Mouse (Mus musculus): Measurements from ENCODE around the gene 4933416C03Rik.

Gene 4933416C03Rik

GRCm38 (mm10) chr10:116113867-116114474 lies at the start of gene 4933416C03Rik:
4933416C03Rik (minus strand) TSS chr10:116113917.
- in situ Hi-C loops (cut with MboI), result no loop called here

GRCm38 (mm10) chr10:116162338-116162737 lies 48.6 kb upstream of the 4933416C03Rik start:
- in situ Hi-C loops (cut with MboI), result no loop called here

GRCm38 (mm10) chr10:116156699-116157098 lies 43.0 kb upstream of the 4933416C03Rik start:
- in situ Hi-C loops (cut with MboI), result no loop called here

GRCm38 (mm10) chr10:116154707-116155106 lies 41.0 kb upstream of the 4933416C03Rik start:
- in situ Hi-C loops (cut with MboI), result no loop called here

GRCm38 (mm10) chr10:116146091-116146490 lies 32.4 kb upstream of the 4933416C03Rik start:
- in situ Hi-C loops (cut with MboI), result no loop called here

- in situ Hi-C loops (cut with MboI), result no loop called here
Observed at GRCm38 (mm10) chr10:116143684-116144083, 30.0 kb upstream of the 4933416C03Rik start.

- in situ Hi-C loops (cut with MboI), result no loop called here
Observed at GRCm38 (mm10) chr10:116140226-116140625, 26.5 kb upstream of the 4933416C03Rik start.

GRCm38 (mm10) chr10:116135187-116135586 lies 21.5 kb upstream of the 4933416C03Rik start:
- in situ Hi-C loops (cut with MboI), result no loop called here

GRCm38 (mm10) chr10:116132233-116132632 lies 18.5 kb upstream of the 4933416C03Rik start:
- in situ Hi-C loops (cut with MboI), result no loop called here

GRCm38 (mm10) chr10:116131223-116131622 lies 17.5 kb upstream of the 4933416C03Rik start:
- in situ Hi-C loops (cut with MboI), result no loop called here

- in situ Hi-C loops (cut with MboI), result no loop called here
Observed at GRCm38 (mm10) chr10:116130401-116130800, 16.7 kb upstream of the 4933416C03Rik start.

- in situ Hi-C loops (cut with MboI), result no loop called here
Observed at GRCm38 (mm10) chr10:116125364-116125763, 11.6 kb upstream of the 4933416C03Rik start.

- in situ Hi-C loops (cut with MboI), result no loop called here
Observed at GRCm38 (mm10) chr10:116123808-116124207, 10.1 kb upstream of the 4933416C03Rik start.

GRCm38 (mm10) chr10:116121463-116121862 lies 7.7 kb upstream of the 4933416C03Rik start:
- in situ Hi-C loops (cut with MboI), result no loop called here

GRCm38 (mm10) chr10:116117060-116117459 lies 3.3 kb upstream of the 4933416C03Rik start:
- in situ Hi-C loops (cut with MboI), result no loop called here

- in situ Hi-C loops (cut with MboI), result no loop called here
Observed at GRCm38 (mm10) chr10:116115881-116116677, 2.4 kb upstream of the 4933416C03Rik start.

GRCm38 (mm10) chr10:116112868-116113267 lies 849 bp downstream of the 4933416C03Rik start:
- in situ Hi-C loops (cut with MboI), result no loop called here

- in situ Hi-C loops (cut with MboI), result no loop called here
Observed at GRCm38 (mm10) chr10:116108730-116109129, 5.0 kb downstream of the 4933416C03Rik start.

GRCm38 (mm10) chr10:116108176-116108575 lies 5.5 kb downstream of the 4933416C03Rik start:
- in situ Hi-C loops (cut with MboI), result no loop called here

- in situ Hi-C loops (cut with MboI), result no loop called here
Observed at GRCm38 (mm10) chr10:116098470-116098869, 15.2 kb downstream of the 4933416C03Rik start.

GRCm38 (mm10) chr10:116096466-116096865 lies 17.3 kb downstream of the 4933416C03Rik start:
- in situ Hi-C loops (cut with MboI), result no loop called here

GRCm38 (mm10) chr10:116083965-116084364 lies 29.8 kb downstream of the 4933416C03Rik start:
- in situ Hi-C loops (cut with MboI), result no loop called here

GRCm38 (mm10) chr10:116080841-116081240 lies 32.9 kb downstream of the 4933416C03Rik start:
- in situ Hi-C loops (cut with MboI), result no loop called here
